Mouse (Mus musculus) ES-E14 (cell line): ENCODE results near the gene Tmprss15. TPM values are rescaled to one million over a fixed set of nuclear protein-coding genes. Genes with fewer than 3 reads are reported as not detected.
A peak's percentile ranks its signal among the peaks of the same experiment; 100 is the strongest.

Experiments used
- DNase-seq: peaks from one replicate; pipeline ENCODE4 v3.0.0-alpha.2; 2013; ENCODE audit warnings: low read depth, low spot score
- H3K27ac ChIP-seq: 2 replicates; pipeline ENCODE4 v1.5.1; 2012; ENCODE audit warnings: low read depth, mild to moderate bottlenecking, low read length, moderate library complexity, mixed read lengths; ENCODE audit not compliant: poor library complexity, insufficient read depth, severe bottlenecking
- H3K36me3 ChIP-seq: 2 replicates; pipeline ENCODE4 v1.6.1; 2012; ENCODE audit warnings: mild to moderate bottlenecking, low read length, moderate library complexity, mixed read lengths; ENCODE audit not compliant: control insufficient read depth, poor library complexity, insufficient read depth, severe bottlenecking
- H3K4me1 ChIP-seq, 2 experiments: fragments of 150-350 bp in 1 of 2; sonication (generic) in 1 of 2; 2 replicates each; pipeline ENCODE4 v1.6.1; 2012; ENCODE audit warnings: low read length in 2 of 2, mild to moderate bottlenecking in 1 of 2, mixed read lengths in 1 of 2; ENCODE audit not compliant: control insufficient read depth in 2 of 2, insufficient read depth in 2 of 2, poor library complexity in 1 of 2
- H3K4me3 ChIP-seq, 2 experiments: fragments of 150-350 bp in 1 of 2; sonication (generic) in 1 of 2; 2 replicates each; pipeline ENCODE4 v1.5.1; 2012; ENCODE audit warnings: low read length in 2 of 2, low read depth in 1 of 2, mild to moderate bottlenecking in 1 of 2, mixed read lengths in 1 of 2; ENCODE audit not compliant: insufficient read depth in 1 of 2, poor library complexity in 1 of 2, severe bottlenecking in 1 of 2
- H3K9ac ChIP-seq: 2 replicates; pipeline ENCODE4 v1.6.1; 2012; ENCODE audit warnings: low read depth, mild to moderate bottlenecking, low read length, mixed read lengths; ENCODE audit not compliant: poor library complexity, insufficient read depth, severe bottlenecking
- H3K9me3 ChIP-seq: fragments of 150-350 bp; sonication (generic); 2 replicates; pipeline ENCODE4 v1.6.1; 2012; ENCODE audit warnings: low read depth, mild to moderate bottlenecking, low read length; ENCODE audit not compliant: control insufficient read depth, insufficient read depth
- CHD2 ChIP-seq: IDR thresholded peaks from 2 replicates; pipeline ENCODE4 v1.6.1; 2014; ENCODE audit warnings: mild to moderate bottlenecking, low read depth, low read length, inconsistent platforms
- HCFC1 ChIP-seq: IDR thresholded peaks from 2 replicates; pipeline ENCODE4 v1.6.1; 2012; ENCODE audit warnings: low read length, inconsistent platforms, borderline replicate concordance; ENCODE audit not compliant: insufficient read depth
- MAFK ChIP-seq: IDR thresholded peaks from 2 replicates; pipeline ENCODE4 v1.6.1; 2014; ENCODE audit warnings: mild to moderate bottlenecking, low read depth, low read length, inconsistent platforms; ENCODE audit not compliant: insufficient read depth
- ZC3H11A ChIP-seq: IDR thresholded peaks from 2 replicates; pipeline ENCODE4 v1.6.1; 2012; ENCODE audit warnings: low read depth, mild to moderate bottlenecking, inconsistent platforms, low read length, borderline replicate concordance
- ZNF384 ChIP-seq: IDR thresholded peaks from 2 replicates; pipeline ENCODE4 v1.6.1; 2012; ENCODE audit warnings: low read depth, low read length, inconsistent platforms
- in situ Hi-C, 2 experiments: fragments of 600-800 bp; cut with MboI; formaldehyde crosslinking; loops; one replicate each; pipeline ENCODE4 v1.15.1; 2025; ENCODE audit warnings: low sequenced_read_pairs in 2 of 2, inconsistent platforms in 1 of 2; ENCODE audit not compliant: unreplicated experiment in 2 of 2
- total RNA-seq: library from RNA; depleted of rRNA; stranded (reverse); fragments of 300-350 nt; gene quantifications from 2 replicates; pipeline ENCODE4 v1.2.3, GENCODE M21; 2012; rRNA removed

Tmprss15 gene
- total RNA-seq, 1 experiment: not detected

GRCm38 (mm10) chr16:78930382-78931286, 160.3 kb downstream of the Tmprss15 start, which contains the start of gene Chodl:
Gene Chodl (plus strand): TSS chr16:78930948.
- no peak for DNase-seq
- Histone ChIP-seq H3K36me3 (no peaks in the 10 kb centered on the region), H3K4me3 (peak within 1 kb of the TSS; percentile 43 to 50; a peak in 3 of 4 replicates), H3K9me3 (no peaks in the 10 kb centered on the region), H3K4me1 (peaks cover 2% of the 10 kb centered on the region in 2 experiments; a peak in 1 of 4 replicates), H3K9ac (no peak within 1 kb of the TSS; the same call in 1 of the 2 replicates), H3K27ac (no peak within 1 kb of the TSS)
- TF ChIP-seq MAFK (peak; percentile 53; the same call in 1 of the 2 replicates), ZNF384 (no peak)
- in situ Hi-C loops: no loop called here

GRCm38 (mm10) chr16:78922644-78923043, 168.3 kb downstream of the Tmprss15 start:
- no peak for TF ChIP-seq ZC3H11A
- TF ChIP-seq HCFC1: no peak
- no peak for TF ChIP-seq ZNF384
- TF ChIP-seq CHD2: no peak
- TF ChIP-seq MAFK: no peak
- in situ Hi-C loops: no loop called here
- no peaks in the 10 kb centered on the region for H3K4me1 ChIP-seq

More at GRCm38 (mm10) chr16:78922644-78923043, 168.3 kb downstream of the Tmprss15 start:
- no peak for DNase-seq
- Histone ChIP-seq H3K9ac (no peak overlapping the region), H3K27ac (no peak overlapping the region), H3K9me3 (no peaks in the 10 kb centered on the region), H3K4me3 (no peak overlapping the region), H3K36me3 (no peaks in the 10 kb centered on the region)

Other genes with a start within 250 kb of the Tmprss15 start
- gene Chodl, start 160.1 kb downstream of the Tmprss15 start, total RNA-seq: 0.13 TPM in 1 of 2 replicates, not detected in the other